Mouse (Mus musculus) urinary bladder, postnatal 14 days (tissue): ENCODE data around the gene Trim56.

Experiments
- DNase-seq: peaks from one replicate; pipeline ENCODE4 v3.0.0; 2021; ENCODE audit warnings: low spot score

The Trim56 gene

DNA sequence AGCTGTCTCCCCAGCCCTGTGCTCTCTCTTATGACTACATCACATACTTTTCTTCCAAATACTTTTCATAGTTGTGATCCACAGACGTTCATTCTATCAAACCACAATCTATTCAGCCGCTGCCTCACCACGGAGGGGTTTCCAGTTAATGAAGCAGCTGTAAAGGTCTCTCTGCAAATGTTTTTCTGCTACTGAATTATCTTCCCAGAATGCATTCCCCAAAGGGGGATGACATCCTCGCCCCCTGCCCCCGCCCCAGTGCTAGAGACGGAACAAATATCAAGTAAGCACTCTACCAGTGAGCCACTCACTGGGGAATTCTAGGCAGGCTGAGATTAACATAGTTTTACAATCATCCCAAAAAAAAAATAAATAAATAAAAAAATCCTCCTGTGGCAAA, 7.9 kb downstream of the Trim56 start:
- no peak for DNase-seq

GRCm38 (mm10) chr5:137107670-137108069, 8.3 kb downstream of the Trim56 start:
- no peak for DNase-seq

DNA sequence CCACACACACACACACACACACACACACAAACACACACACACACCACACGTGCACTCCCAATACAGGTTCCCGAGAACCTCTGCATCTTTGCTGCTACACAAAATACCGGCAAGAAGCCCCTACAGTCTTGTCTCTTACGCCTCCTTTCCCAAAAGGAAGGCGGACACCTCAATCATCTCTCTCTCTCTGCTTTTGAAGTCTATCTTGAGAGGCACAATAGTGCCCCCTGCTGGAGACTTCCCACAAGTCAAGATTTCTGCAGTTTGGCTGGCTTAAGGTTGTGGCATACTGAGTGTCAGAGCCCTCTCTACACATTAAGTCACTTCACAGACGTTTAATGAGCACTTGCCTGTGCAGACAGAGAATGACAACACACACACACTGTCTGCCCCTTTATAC, 9.0 kb downstream of the Trim56 start:
- DNase-seq = peak; percentile 85

DNA sequence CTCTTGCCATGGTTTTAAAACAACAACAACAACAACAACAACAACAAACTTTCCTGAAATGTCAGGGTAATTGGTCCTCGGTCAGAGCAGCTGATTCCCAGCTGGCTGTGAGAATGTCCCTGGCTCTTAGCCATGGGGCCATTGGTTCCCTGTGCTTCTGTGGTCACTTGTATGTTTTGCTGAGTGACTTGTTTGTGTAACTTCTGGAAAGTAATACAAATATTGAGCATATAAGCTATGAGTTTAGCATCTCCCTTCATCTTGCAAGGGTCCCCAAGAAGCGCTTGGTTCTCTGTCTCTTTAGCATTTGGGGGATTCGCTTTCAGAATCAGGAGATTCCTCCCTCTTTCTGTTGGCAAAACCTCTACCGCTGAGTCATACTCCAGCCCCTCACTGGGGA, 9.6 kb downstream of the Trim56 start:
- no peak for DNase-seq

DNA sequence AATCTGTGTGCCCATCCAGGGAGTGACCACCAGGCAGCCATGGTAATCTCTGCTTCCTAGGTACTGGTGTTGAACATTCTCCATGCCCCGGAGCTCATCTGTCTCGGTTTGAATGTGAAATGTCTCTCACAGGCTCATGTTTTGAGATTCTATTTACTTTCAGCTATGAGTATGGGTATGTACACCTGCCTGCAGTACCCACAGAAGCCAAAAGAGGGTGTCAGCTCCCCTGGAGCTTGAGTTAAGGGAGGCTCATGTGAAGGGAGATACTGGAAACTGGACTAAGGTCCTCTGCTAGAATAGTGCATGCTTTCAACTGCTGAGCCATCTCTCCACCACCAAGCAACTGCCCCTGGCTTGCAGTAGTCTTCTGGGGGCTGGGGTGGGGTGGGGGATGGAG, 12.0 kb downstream of the Trim56 start:
- DNase-seq = no peak

GRCm38 (mm10) chr5:137102575-137103522, 13.2 kb downstream of the Trim56 start:
- DNase-seq = peak; percentile 61

GRCm38 (mm10) chr5:137102078-137102477, 13.9 kb downstream of the Trim56 start:
- no peak for DNase-seq

- DNase-seq = no peak
Observed at GRCm38 (mm10) chr5:137100660-137101059, 15.3 kb downstream of the Trim56 start.

- DNase-seq = no peak
Observed at GRCm38 (mm10) chr5:137098418-137098817, 17.6 kb downstream of the Trim56 start.

- peak; percentile 22 for DNase-seq
Observed at GRCm38 (mm10) chr5:137096037-137096436, 20.0 kb downstream of the Trim56 start.

DNA sequence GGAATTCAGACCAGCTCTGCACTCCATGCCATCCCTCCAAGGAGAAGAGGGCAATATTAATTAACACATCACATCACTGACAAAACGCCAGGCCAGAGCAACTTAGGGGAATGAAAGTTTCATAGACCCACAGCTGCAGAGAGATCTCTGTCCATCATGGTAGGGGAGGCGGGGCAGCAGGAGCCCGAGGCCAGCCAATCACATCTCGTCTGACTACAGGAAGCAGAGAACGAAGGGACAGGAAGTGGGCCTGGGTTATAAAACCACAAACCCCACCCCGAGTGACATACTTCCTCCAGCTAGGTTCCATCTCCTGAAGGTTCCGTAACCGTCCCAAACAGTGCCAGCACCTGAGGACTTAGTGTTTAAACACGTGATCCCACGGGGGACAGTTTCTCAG, 20.9 kb downstream of the Trim56 start:
- no peak for DNase-seq

DNA sequence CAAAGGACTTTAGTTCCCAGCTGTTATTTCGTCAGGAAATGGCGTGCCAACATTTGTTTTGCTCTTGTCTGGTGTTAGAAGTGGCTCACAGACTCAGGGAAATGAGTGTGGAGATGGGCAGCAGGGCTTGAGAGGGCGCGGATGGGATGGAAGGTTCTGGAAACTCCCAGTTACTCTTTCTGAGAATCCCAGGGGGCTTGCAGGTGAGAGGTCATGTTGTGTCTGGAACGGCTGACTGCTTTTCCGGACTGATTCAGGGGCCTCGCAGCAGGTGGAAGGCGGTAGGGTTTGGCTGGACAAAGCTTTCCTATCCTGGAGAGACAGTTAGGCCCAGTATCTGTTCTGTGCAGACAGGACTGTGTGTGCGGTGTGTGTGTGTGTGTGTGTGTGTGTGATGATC, 22.3 kb downstream of the Trim56 start:
- DNase-seq = no peak

GRCm38 (mm10) chr5:137091560-137091959, 24.4 kb downstream of the Trim56 start:
- peak; percentile 29 for DNase-seq

DNA sequence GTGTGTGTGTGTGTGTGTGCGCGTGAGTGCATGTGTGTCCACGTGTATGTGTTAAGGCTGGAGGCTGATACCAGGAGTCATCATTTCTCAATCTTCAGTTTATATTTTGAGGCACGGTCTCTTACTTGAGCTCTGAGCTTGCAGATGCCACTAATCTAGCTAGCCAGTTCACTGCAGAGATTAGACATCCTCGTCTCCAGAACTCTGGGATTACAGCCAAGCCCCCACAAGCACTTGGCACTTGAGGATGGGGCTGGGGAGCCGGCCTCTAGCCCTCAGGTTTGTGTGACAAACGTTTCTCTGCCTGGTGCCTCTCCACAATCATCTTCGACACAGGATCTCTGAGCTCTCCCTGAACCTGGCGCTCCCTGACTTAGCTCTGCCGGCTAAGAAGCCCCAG, 25.1 kb downstream of the Trim56 start:
- no peak for DNase-seq

GRCm38 (mm10) chr5:137087410-137087809, 28.6 kb downstream of the Trim56 start:
- no peak for DNase-seq

DNA sequence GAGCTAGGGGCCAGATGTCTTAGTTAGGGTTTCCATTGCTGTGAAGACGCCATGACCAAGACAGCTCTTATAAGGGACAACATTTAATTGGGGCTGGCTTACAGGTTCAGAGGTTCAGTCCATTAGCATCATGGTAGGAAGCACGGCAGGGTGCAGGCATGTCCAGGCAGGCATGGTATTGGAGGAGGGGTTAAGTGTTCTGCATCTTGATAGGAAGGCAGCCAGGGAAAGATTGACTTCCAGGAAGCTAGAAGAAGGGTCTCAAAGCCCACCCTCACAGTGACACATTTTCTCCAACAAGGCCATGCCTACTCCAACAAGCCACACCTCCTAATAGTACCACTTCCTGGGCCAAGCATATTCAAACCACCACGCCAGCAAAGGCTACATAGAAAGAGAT, 30.3 kb downstream of the Trim56 start:
- DNase-seq = no peak

DNA sequence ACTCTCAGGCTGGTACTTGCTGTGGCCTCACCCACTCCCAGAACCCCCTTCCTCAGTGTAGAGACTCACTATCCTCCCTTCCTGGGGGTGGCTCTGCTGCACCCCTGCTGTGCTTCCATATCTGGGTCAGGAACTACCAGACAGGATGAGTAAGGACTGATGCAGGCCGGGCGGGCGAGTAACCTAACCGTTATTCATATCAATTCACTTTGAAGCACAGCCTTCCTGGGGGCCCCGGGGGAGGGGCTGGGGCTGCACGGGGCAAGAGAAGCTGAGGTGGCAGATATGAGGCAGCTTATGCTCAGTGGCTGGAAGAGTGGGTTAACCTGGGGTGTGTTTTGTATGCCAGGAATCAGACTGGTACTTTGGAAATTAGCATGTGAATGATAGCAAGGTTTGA, 31.0 kb downstream of the Trim56 start:
- DNase-seq = no peak

DNA sequence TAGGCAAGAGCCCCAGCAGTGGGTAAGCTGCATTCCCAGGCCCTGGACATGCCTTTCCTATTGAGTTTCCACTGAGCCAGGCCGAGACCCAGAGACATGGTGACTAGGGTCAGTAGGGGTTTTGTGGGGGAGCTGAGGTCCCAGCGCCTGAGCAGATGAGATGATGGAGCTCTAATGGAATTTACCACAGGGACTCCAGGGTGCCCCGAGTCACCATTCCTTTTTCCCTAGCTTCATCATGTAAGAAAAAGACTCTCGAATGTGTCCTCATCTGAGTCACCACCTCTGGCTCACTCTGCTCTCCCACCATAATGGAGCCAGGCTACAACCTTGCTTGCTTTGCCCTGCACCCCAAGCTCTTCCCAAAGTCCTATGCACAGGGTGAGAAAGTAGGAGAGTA, 33.0 kb downstream of the Trim56 start:
- no peak for DNase-seq

DNA sequence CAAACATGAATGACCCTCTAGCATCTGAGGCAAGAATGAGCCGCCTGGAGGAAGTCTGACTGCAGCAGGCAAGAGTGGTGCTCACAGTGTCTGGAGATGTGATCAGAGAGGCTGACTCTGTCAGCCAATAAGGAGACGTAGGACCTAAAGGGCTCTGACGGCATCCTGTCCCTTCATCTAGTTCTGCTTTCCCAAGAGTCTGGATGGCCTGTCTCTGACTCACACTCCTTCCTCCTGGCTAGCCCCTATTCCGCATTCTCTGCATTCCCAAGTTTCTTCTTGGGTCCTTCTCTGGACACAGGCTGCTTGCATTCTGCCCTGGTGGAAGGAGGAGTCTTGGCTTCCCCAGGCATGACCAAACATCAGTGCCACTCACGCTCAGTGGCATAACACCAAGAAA, 36.2 kb downstream of the Trim56 start:
- peak; percentile 46 for DNase-seq

DNA sequence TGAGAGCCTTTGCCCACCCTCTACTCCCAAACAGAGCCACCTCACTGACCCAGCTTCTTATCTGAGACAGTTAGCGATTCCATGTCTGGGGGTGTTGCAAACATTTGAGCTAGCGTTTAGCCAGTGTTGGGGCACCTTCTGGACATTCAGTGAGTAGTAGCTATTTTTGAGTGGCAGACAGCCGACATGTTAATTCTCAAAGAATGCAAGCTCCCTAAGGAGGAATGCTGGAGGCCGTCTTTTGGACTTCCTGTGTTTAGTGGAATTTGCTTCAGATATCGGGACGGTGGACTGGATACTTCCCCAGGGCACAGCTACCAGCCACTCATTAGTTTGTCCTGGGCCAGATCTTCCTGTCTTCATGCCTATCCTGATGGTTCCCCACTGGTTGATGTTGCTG, 37.4 kb downstream of the Trim56 start:
- no peak for DNase-seq

DNA sequence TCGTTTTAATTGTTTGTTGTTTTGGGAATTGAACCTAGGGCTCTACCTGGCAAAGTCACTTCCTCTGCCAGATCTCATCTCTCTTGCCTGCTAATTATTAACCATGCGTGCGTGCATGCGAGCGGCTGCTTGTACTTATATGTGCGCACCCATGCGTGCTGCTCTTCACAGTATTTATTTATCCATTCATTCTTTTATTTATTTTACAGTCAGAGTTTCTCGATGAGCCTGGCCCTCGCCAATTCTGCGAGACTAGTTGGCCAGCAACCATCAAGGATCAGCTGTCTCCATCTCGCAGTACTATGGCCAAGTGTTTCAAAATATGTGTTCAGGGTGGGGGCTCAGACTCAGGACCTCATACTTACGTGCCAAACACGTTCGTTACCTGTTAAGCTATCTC, 38.0 kb downstream of the Trim56 start:
- peak; percentile 44 for DNase-seq

DNA sequence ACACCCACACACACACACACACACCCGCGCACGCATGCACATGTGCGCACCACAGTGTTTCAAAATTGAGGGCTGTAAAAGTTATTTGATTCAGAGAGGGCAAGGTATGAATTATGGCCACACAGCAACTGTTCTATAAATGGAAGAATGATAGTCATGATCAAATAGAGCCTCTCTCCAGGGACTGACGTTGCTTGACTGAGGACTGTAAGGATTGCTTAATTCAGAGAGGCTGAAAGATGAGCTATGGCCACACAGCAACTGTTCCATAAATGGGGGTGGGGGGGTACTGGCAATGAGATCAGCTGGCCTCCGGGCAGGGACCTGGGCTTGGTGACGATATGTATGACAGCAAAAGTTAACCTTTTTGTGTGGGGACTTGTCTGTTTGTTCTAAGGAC, 38.8 kb downstream of the Trim56 start:
- no peak for DNase-seq

GRCm38 (mm10) chr5:137076191-137076930, 39.6 kb downstream of the Trim56 start:
- DNase-seq = peak; percentile 48
